Mouse (Mus musculus) bone marrow, adult 2 months (tissue): ENCODE results near the gene Map3k12.

Source experiments
- CTCF ChIP-seq: fragments of 200-500 bp; IDR thresholded peaks from 2 replicates; pipeline ENCODE4 v1.5.1; 2011; ENCODE audit warnings: low read length, control low read depth; ENCODE audit not compliant: control insufficient read depth, insufficient read depth
- POLR2A ChIP-seq: fragments of 200-500 bp; IDR thresholded peaks from 2 replicates; pipeline ENCODE4 v1.6.1; 2011; ENCODE audit warnings: low read depth, mild to moderate bottlenecking, control low read depth, low read length, borderline replicate concordance; ENCODE audit not compliant: control insufficient read depth

GRCm38 (mm10) chr15:102450928-102451327 is 65.9 kb downstream of the Map3k12 start:
- TF ChIP-seq CTCF (no peak), POLR2A (no peak)
